24 mouse cellular contexts compared by ENCODE assay signal in the genomic region with DNA sequence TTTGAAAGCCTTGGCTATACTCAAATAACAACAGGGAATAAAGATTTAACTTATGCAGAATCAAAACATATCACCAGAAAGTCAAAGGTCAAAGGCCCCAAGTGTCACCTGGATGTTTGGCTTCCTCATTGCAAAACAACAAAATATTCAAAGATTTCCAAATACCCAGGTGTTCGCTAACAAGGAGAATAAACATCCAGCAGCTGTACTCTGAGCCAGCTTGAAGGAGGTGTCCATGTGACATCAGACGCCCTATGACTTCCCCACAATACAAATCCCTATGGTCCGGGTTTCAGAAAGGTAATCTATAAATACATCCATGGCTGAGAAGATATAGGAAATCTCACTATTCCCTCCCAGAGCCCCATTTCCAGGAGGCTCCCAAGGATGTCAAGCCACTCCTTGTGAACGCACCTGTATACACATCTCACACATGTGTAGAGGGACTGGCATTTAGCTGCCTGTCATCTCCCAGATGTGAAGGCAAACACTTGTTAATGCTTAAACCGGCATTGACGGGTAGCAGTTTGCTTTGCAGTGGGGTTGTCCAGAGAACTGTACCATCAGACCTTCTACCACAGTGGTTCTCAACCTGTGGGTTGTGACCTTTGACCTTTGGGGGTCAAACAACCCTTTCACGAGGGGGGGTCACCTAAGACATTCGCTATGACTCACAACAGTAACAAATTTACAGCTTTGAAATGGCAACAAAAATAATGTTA.
A peak's percentile ranks its signal among the peaks of the same experiment; 100 is the strongest.
DNase-seq lines count a peak whose midpoint lies in the region; ATAC-seq and TF ChIP-seq lines count a peak whose summit lies in the region.
"Had no signal": no experiment of that assay in that cellular context is flagged by ENCODE, and none has a peak within 500 bp of the region (broad histone marks: within the 10 kb centered on the region; RNA-seq: fewer than 3 reads in every experiment).

No protein-coding gene starts in this region.

- TF ChIP-seq EP300 in liver, embryonic 14.5 days (IDR thresholded peaks at IDR 0.05; ENCODE audit: low read depth) = no peak

- ATAC-seq in intestine, postnatal 0 days = 0 out of 2 replicates have a peak, but pooled peaks have one; percentile 14
- peak; percentile 57 for ATAC-seq in liver, embryonic 14.5 days (ENCODE audit: insufficient read depth)
- peak; percentile 24; the same call in 1 of the 2 replicates for ATAC-seq in stomach, embryonic 16.5 days (ENCODE audit: insufficient read depth, low FRiP score)
- ATAC-seq in midbrain, embryonic 13.5 days = no peak
- ATAC-seq: forebrain, embryonic 13.5 days had no signal

- no peak overlapping the region for H3K4me3 ChIP-seq in layer of hippocampus, adult 2 months
- H3K4me3 ChIP-seq in intestine, postnatal 0 days (ENCODE audit: low read depth, low read length) = no peak overlapping the region
- H3K4me3 ChIP-seq in liver, embryonic 14.5 days (ENCODE audit: insufficient read depth in 1 of 2, low read depth in 2 of 2, low read length in 2 of 2) = no peak overlapping the region
- H3K4me3 ChIP-seq in stomach, embryonic 16.5 days (replicated peaks; ENCODE audit: low read length) = no peak overlapping the region
- no peak overlapping the region for H3K4me3 ChIP-seq in midbrain, embryonic 13.5 days (replicated peaks)
- H3K4me3 ChIP-seq: embryonic facial prominence, embryonic 12.5 days; erythroblast, embryonic 14.5 days; forebrain, embryonic 13.5 days; hindbrain, embryonic 12.5 days; left cerebral cortex, adult 2 months; midbrain, embryonic 12.5 days; neural tube, embryonic 12.5 days had no signal

- peak overlapping the region; percentile 10; the same call in 1 of the 2 replicates for H3K27ac ChIP-seq in layer of hippocampus, adult 2 months
- no peak overlapping the region for H3K27ac ChIP-seq in intestine, postnatal 0 days (ENCODE audit: low read depth, low read length)
- H3K27ac ChIP-seq in liver, embryonic 14.5 days = no peak overlapping the region
- H3K27ac ChIP-seq in stomach, embryonic 16.5 days (ENCODE audit: low read length) = no peak overlapping the region
- H3K27ac ChIP-seq in midbrain, embryonic 13.5 days = no peak overlapping the region
- H3K27ac ChIP-seq: embryonic facial prominence, embryonic 12.5 days; hindbrain, embryonic 12.5 days; midbrain, embryonic 12.5 days; neural tube, embryonic 12.5 days had no signal

- DNase-seq in layer of hippocampus, adult 2 months (ENCODE audit: low spot score in 2 of 2) = no peak
- DNase-seq in layer of hippocampus, postnatal 25 days (ENCODE audit: extremely low spot score in 1 of 2, low spot score in 1 of 2) = no peak
- peak in 1 of 3 experiments; percentile 4 for DNase-seq in liver, embryonic 14.5 days (ENCODE audit: low read depth in 3 of 3, low spot score in 3 of 3)
- no peak for DNase-seq in urinary bladder, postnatal 14 days (ENCODE audit: low spot score)
- DNase-seq in lung, postnatal 14 days = no peak
- DNase-seq: cerebellum, adult 11 months; cerebellum, adult 9-11 months; kidney, adult 9 months; kidney, postnatal 36 days; layer of hippocampus, adult 9-11 months; retina, postnatal 1 day; right cerebral cortex, postnatal 25 days; thymus, adult 18-20 months; thymus, postnatal 36 days had no signal

- 45% methylated on average over 8 of the region's 8 CpGs for WGBS in intestine, postnatal 0 days
- WGBS in liver, embryonic 14.5 days (ENCODE audit: insufficient replicate concordance) = 53% methylated on average over 8 of the region's 8 CpGs
- 50% methylated on average over 8 of the region's 8 CpGs for WGBS in stomach, embryonic 16.5 days
- 81% methylated on average over 8 of the region's 8 CpGs for WGBS in midbrain, embryonic 13.5 days

- H3K9ac ChIP-seq in intestine, postnatal 0 days (ENCODE audit: low read depth, low read length) = no peak overlapping the region
- no peak overlapping the region for H3K9ac ChIP-seq in liver, embryonic 14.5 days (replicated peaks)
- H3K9ac ChIP-seq in stomach, embryonic 16.5 days (ENCODE audit: low read length) = no peak overlapping the region
- no peak overlapping the region for H3K9ac ChIP-seq in midbrain, embryonic 13.5 days (replicated peaks)
- H3K9ac ChIP-seq: embryonic facial prominence, embryonic 12.5 days; hindbrain, embryonic 12.5 days; midbrain, embryonic 12.5 days; neural tube, embryonic 12.5 days had no signal

- H3K36me3 ChIP-seq in intestine, postnatal 0 days (ENCODE audit: control insufficient read depth, insufficient read depth) = no peaks in the 10 kb centered on the region
- no peaks in the 10 kb centered on the region for H3K36me3 ChIP-seq in liver, embryonic 14.5 days (replicated peaks; ENCODE audit: control insufficient read depth, insufficient read depth, low read depth)
- no peaks in the 10 kb centered on the region for H3K36me3 ChIP-seq in stomach, embryonic 16.5 days (ENCODE audit: control insufficient read depth, insufficient read depth, low read length)
- H3K36me3 ChIP-seq in midbrain, embryonic 13.5 days = no peaks in the 10 kb centered on the region

- H3K9me3 ChIP-seq in intestine, postnatal 0 days (ENCODE audit: control insufficient read depth) = no peaks in the 10 kb centered on the region
- no peaks in the 10 kb centered on the region for H3K9me3 ChIP-seq in liver, embryonic 14.5 days (ENCODE audit: control insufficient read depth, low read length)
- H3K9me3 ChIP-seq in stomach, embryonic 16.5 days (replicated peaks; ENCODE audit: control insufficient read depth, low read length) = no peaks in the 10 kb centered on the region
- no peaks in the 10 kb centered on the region for H3K9me3 ChIP-seq in midbrain, embryonic 13.5 days
- H3K9me3 ChIP-seq: embryonic facial prominence, embryonic 12.5 days; forebrain, embryonic 13.5 days; hindbrain, embryonic 12.5 days; midbrain, embryonic 12.5 days; neural tube, embryonic 12.5 days had no signal

- no peaks in the 10 kb centered on the region for H3K27me3 ChIP-seq in intestine, postnatal 0 days (replicated peaks; ENCODE audit: control insufficient read depth, insufficient read depth, low read length)
- no peaks in the 10 kb centered on the region for H3K27me3 ChIP-seq in liver, embryonic 14.5 days (ENCODE audit: control insufficient read depth, insufficient read depth, low read length)
- H3K27me3 ChIP-seq in stomach, embryonic 16.5 days (ENCODE audit: control insufficient read depth, insufficient read depth, low read length) = no peaks in the 10 kb centered on the region
- H3K27me3 ChIP-seq in midbrain, embryonic 13.5 days = peaks cover 8% of the 10 kb centered on the region; the same call in 1 of the 2 replicates
- H3K27me3 ChIP-seq: embryonic facial prominence, embryonic 12.5 days; forebrain, embryonic 13.5 days; hindbrain, embryonic 12.5 days; neural tube, embryonic 12.5 days had no signal

- peaks cover 5% of the 10 kb centered on the region; the same call in 1 of the 2 replicates for H3K4me1 ChIP-seq in intestine, postnatal 0 days (replicated peaks; ENCODE audit: control insufficient read depth, insufficient read depth, low read length)
- peaks cover 0 to 21% of the 10 kb centered on the region in 2 experiments; a peak in 3 of 4 replicates for H3K4me1 ChIP-seq in liver, embryonic 14.5 days (replicated peaks; ENCODE audit: control insufficient read depth in 2 of 2, insufficient read depth in 2 of 2, low read length in 1 of 2)
- peaks cover 17% of the 10 kb centered on the region for H3K4me1 ChIP-seq in stomach, embryonic 16.5 days (ENCODE audit: control insufficient read depth, insufficient read depth, low read length)
- peaks cover 42% of the 10 kb centered on the region for H3K4me1 ChIP-seq in midbrain, embryonic 13.5 days (replicated peaks)

- H3K4me2 ChIP-seq in intestine, postnatal 0 days (replicated peaks; ENCODE audit: low read depth) = no peak overlapping the region
- H3K4me2 ChIP-seq in liver, embryonic 14.5 days (ENCODE audit: low read depth) = no peak overlapping the region
- no peak overlapping the region for H3K4me2 ChIP-seq in stomach, embryonic 16.5 days (ENCODE audit: low read depth, low read length)
- H3K4me2 ChIP-seq in midbrain, embryonic 13.5 days (replicated peaks) = no peak overlapping the region
- H3K4me2 ChIP-seq: embryonic facial prominence, embryonic 12.5 days; hindbrain, embryonic 12.5 days; midbrain, embryonic 12.5 days; neural tube, embryonic 12.5 days had no signal

- no peak for TF ChIP-seq CTCF in layer of hippocampus, adult 2 months (conservative IDR thresholded peaks at IDR 0.05)
- no peak for TF ChIP-seq CTCF in intestine, postnatal 0 days (IDR thresholded peaks at IDR 0.05; ENCODE audit: low read depth)
- TF ChIP-seq CTCF in liver, embryonic 14.5 days (IDR thresholded peaks at IDR 0.05; ENCODE audit: low read depth) = no peak
